Mouse (Mus musculus): Measurements from ENCODE around the gene Eid2b.

Gene Eid2b

DNA sequence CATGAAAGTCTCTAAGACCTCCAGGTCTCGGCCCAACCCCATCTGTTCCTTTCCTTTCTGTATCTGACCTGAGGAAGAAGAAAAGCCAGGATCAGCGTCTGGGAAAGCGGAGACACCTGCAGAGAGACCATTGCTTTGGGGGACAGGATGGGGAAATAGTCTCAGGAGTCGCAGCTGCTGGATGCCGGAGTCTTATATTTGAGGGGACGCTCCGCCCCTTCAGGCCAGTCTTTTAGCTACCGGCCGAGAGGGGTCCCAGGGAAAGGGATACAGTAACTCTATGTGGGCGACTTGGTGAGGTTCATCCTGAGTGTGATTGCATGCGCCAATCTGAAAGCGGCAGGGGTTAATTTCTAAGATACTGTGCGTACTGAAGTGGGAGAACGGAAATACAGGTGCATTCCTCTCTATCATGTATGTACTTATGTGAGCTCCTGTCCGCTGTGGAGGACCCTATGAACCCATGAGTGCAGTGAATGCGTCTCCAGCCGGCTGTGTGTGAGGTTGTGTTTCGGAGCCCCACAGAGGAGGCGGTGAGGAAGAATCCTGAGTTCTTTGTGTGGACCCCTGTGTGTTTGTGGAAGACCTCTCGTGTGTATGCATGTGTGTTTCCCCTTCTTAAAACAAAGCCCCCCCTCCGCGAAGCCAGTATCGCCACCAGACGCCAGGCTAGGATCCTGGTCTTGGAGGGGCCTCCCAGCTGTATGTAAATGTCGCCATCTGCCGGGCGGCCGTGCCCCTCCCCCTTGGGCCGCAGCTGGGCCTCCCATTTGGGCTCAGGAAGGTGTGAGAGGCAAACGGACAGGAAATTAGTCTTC, 24.3 kb downstream of the Eid2b start, which contains the start of gene Dll3:
Gene Dll3 (minus strand): TSS at position 623 of the 818 bp plus-strand sequence.
- peak; percentile 92 for DNase-seq

- peak; percentile 90 for DNase-seq
Observed at GRCm38 (mm10) chr7:28305641-28306040, 28.1 kb downstream of the Eid2b start.

- DNase-seq: peak; percentile 90
Observed at GRCm38 (mm10) chr7:28306216-28306615, 28.7 kb downstream of the Eid2b start.

DNA sequence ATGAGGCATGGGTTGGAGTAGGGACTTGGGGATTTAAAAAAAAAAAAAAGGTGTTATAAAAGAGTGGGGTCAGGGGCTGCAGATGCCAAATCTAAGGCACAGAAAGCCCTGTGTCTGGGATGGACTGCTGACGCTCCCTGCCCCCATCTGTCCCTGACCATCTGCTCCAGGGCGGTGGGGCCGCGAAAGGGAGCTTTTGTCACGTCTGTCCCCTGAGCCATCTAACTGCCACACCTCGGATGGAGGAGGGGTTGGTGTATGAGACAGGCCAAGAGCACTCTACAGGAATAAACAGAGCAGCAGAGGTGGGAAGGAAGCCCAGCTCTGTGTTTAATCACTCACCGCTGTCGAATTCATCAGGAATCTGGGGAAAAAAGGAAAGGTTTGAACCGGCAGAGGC, 32.2 kb downstream of the Eid2b start:
- DNase-seq: peak; percentile 86

DNA sequence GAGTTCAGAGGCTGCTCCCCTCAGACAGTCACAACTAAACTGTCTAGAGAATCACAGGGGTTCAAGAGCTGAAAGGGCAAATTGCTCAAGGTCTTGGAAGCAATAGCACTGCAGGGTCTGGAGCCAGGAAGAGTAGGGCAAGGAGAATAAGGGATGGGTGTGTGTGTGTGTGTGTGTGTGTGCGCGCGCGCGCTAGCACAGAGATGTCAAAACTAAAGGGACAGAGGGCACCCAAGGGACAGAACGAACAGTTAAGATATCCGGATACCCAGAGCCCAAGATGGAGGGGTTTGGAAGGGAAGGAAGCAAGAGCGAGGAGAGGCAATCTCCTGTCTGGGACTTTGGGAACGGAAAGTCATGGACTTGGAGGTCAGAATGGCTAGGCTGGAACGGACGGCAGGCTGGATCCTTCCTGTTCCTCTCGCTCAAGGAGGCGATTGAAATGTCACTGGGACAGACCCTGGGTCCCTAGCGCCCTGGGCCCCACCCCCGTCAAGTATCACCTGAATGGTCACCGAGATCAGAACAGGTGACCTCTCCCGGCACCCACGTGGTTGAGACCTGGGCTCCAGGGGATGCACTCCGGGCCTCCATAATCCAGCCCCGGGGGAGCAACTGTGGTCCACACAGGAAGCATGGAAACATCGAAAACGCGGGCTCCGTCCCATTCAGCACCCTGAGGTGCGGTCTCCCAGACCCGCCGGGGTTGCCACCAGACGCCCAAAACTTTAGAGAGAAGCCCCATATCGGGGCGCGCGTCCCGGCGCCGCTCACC, 33.8 kb downstream of the Eid2b start:
- DNase-seq: peak; percentile 83

DNA sequence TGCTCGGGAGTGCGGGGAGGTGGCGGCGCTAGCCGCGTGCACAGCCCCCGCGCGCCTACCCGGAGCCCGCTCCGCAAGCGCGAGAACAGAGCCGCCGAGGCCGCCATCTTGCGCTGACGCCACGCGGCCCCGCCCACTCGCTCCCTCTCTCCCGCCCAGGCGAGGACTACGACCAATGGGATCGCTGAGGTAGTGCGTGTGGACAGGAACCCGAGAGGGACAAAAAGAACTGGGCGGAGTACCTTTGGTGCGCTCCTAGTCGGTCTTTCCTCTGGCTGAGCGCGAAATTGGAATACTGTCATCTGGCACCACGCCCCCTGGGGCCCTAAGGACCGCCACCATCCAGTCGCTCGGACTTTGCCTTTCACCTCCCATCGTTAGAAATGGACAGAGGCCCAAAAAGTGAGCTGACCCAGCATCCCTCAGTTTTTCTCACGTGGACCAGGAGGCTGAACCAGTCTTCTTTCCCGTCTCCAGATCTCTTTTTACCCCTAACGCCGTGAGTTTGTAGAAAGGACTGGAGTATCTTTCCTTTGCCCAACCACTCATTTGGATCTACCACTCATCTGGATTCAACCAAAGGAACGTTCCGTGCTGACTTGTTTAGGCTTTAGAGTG, 34.5 kb downstream of the Eid2b start, which contains the start of gene Timm50:
Gene Timm50 (minus strand): TSS at position 147 of the 618 bp plus-strand sequence.
- DNase-seq: peak; percentile 100

GRCm38 (mm10) chr7:28318036-28318435, 40.5 kb downstream of the Eid2b start:
- no peak for DNase-seq

GRCm38 (mm10) chr7:28318714-28319113, 41.2 kb downstream of the Eid2b start:
- peak; percentile 72 for DNase-seq

GRCm38 (mm10) chr7:28321974-28322720, 44.6 kb downstream of the Eid2b start:
- DNase-seq: peak; percentile 88

GRCm38 (mm10) chr7:28325293-28325692, 47.8 kb downstream of the Eid2b start:
- DNase-seq: no peak

- no peak for DNase-seq
Observed at GRCm38 (mm10) chr7:28326457-28326856, 48.9 kb downstream of the Eid2b start.

GRCm38 (mm10) chr7:28328260-28328659, 50.7 kb downstream of the Eid2b start:
- DNase-seq: peak; percentile 84

Measured in heart, adult 11 months (tissue).